Mouse (Mus musculus): ENCODE results near the gene Castor1. TPM values are rescaled to one million over a fixed set of nuclear protein-coding genes. Genes with fewer than 3 reads are reported as not detected.

The Castor1 gene
- total and polyA plus RNA-seq, 3 experiments = 4.7 to 23.7 (median 13.0) TPM

DNA sequence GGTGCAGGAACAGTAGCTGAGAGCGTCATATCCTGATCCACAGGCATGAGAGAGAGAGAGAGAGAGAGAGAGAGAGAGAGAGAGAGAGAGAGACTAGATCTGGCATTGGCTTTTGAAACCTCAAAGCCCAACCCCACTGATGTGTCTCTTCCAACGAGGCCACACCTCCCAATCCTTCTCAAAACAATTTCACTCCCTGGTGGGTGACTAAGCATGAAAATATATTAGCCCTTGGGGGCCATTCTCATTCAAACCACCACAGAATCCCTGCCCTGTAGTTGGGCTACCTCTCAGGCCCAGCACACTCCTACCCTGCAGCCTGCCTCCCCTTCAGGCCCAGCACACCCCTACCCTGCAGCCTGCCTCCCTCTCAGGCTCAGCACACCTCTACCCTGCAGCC, 34.9 kb downstream of the Castor1 start:
- in situ Hi-C loops (cut with MboI; ENCODE audit: low pct_ligation_motif_present, low pct_unique_long_range_greater_than_20kb, low sequenced_read_pairs) (loop anchor here (25.0 kb wide), 1 partner anchor 584 kb away; the partner anchor contains the start of gene Nf2), dilution Hi-C loops (cut with MboI; ENCODE audit: extremely low pct_ligation_motif_present, extremely low pct_unique_long_range_greater_than_20kb, low sequenced_read_pairs) (no loop called here)
- Histone ChIP-seq H3K4me3 (replicated peaks in 1 of 3; ENCODE audit: low read depth in 2 of 3, low read length in 2 of 3, poor library complexity in 1 of 3) (no peak overlapping the region), H3K9me3 (replicated peaks; ENCODE audit: low read length) (peaks cover 3% of the 10 kb centered on the region), H3K4me2 (ENCODE audit: insufficient read depth, low read depth, poor library complexity, severe bottlenecking) (no peak overlapping the region), H3K4me1 (ENCODE audit: control insufficient read depth in 1 of 2, insufficient read depth in 2 of 2) (peaks cover 15 to 39% of the 10 kb centered on the region in 2 experiments), H3K27ac (ENCODE audit: insufficient read depth, low read depth) (no peak overlapping the region), H3K79me2 (replicated peaks; ENCODE audit: control insufficient read depth, extremely low read depth, insufficient read depth, poor library complexity, severe bottlenecking) (no peaks in the 10 kb centered on the region), H3K27me3 (replicated peaks) (no peaks in the 10 kb centered on the region), H3K36me3 (replicated peaks in 1 of 2; ENCODE audit: control insufficient read depth in 1 of 2, insufficient read depth in 1 of 2, low read length in 1 of 2) (no peaks in the 10 kb centered on the region), H3K9ac (ENCODE audit: insufficient read depth, low read depth) (no peak overlapping the region)
- TF ChIP-seq POLR2AphosphoS2 (IDR thresholded peaks at IDR 0.05; ENCODE audit: low read depth, low read length) (no peak), BHLHE40 (IDR thresholded peaks at IDR 0.05; ENCODE audit: low read depth, low read length) (no peak), MAFK (IDR thresholded peaks at IDR 0.05; ENCODE audit: insufficient replicate concordance, low read length) (no peak), PAX5 (IDR thresholded peaks at IDR 0.05; ENCODE audit: low read length) (no peak), JUN (IDR thresholded peaks at IDR 0.05; ENCODE audit: insufficient read depth, low read depth, low read length) (no peak), SIN3A (IDR thresholded peaks at IDR 0.05; ENCODE audit: low read length) (no peak), EP300 (IDR thresholded peaks at IDR 0.05; ENCODE audit: low read length) (no peak), GABPA (IDR thresholded peaks at IDR 0.05; ENCODE audit: insufficient replicate concordance, low read depth, low read length) (no peak), MYC (IDR thresholded peaks at IDR 0.05; ENCODE audit: low read depth, low read length) (no peak), ZNF384 (IDR thresholded peaks at IDR 0.05; ENCODE audit: low read depth, low read length) (no peak), NRF1 (IDR thresholded peaks at IDR 0.05; ENCODE audit: low read depth, low read length) (no peak)
- no peak for DNase-seq (ENCODE audit: extremely low read depth)

DNA sequence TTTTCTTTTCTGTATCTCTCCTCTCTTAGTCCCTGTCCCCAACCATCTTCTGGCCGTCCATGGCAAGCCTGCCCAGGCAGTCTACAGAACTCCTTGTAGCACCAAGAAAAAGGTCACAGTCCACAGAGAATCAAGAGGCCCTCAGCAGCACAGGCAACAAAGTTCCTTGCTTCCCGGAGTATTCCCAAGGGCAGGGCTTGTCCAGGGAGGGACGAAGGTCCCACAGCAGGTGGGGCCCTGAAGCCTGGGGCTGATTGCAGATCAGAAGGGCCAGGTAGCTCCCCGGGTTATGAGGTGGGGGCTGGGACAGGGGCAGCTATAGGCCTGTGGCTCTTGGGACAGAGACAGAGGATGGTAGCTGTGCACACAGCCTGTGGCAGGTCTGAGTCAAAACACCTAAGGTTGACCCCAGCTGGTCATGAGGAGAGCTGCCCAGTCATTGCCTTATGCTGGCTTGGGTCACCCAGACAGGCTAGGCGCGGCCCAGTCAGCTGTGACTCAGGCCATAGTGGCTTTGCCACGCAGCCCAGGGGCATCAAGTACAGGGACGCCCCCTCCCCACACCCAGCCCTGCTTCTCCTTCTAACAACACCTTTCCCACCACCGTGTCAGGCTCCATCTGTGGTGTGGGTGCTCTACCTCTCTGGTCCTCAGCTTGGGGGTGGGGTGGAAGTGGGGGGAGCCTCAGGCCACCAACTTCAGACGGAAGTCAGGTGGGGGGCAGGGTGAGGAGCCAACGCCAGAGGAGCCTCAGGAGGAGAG, 39.0 kb downstream of the Castor1 start, which contains the start of gene Lif:
Gene Lif (plus strand): TSS at position 712 of the 762 bp plus-strand sequence.
- dilution Hi-C loops (cut with MboI; ENCODE audit: extremely low pct_ligation_motif_present, extremely low pct_unique_long_range_greater_than_20kb, low sequenced_read_pairs) = no loop called here
- H3K27me3 ChIP-seq (replicated peaks) = no peaks in the 10 kb centered on the region
- no peak within 1 kb of the TSS for H3K4me2 ChIP-seq (ENCODE audit: insufficient read depth, low read depth, poor library complexity, severe bottlenecking)
- no peak within 1 kb of the TSS for H3K4me3 ChIP-seq (replicated peaks in 1 of 3; ENCODE audit: low read depth in 2 of 3, low read length in 2 of 3, poor library complexity in 1 of 3)
- no peak for TF ChIP-seq USF2 (conservative IDR thresholded peaks at IDR 0.05; ENCODE audit: low read depth, low read length)
- no peak for TF ChIP-seq POLR2AphosphoS2 (IDR thresholded peaks at IDR 0.05; ENCODE audit: low read depth, low read length)
- TF ChIP-seq IRF4 (IDR thresholded peaks at IDR 0.05; ENCODE audit: low read depth, low read length) = no peak
- no peak for TF ChIP-seq TCF12 (IDR thresholded peaks at IDR 0.05; ENCODE audit: low read depth, low read length)
- TF ChIP-seq SMC3 (IDR thresholded peaks at IDR 0.05; ENCODE audit: low read depth, low read length) = peak; percentile 17
- TF ChIP-seq CTCF (conservative IDR thresholded peaks at IDR 0.05 in 1 of 2, IDR thresholded peaks at IDR 0.05 in 1 of 2; ENCODE audit: low read depth in 2 of 2, low read length in 2 of 2) = no peak; a peak in 1 of 4 replicates
- TF ChIP-seq MAZ (IDR thresholded peaks at IDR 0.05; ENCODE audit: low read depth, low read length) = no peak
- in situ Hi-C loops (cut with MboI; ENCODE audit: low pct_ligation_motif_present, low pct_unique_long_range_greater_than_20kb, low sequenced_read_pairs) = loop anchor here (5.0 to 25.0 kb wide), 3 partner anchors 35 to 580 kb away; partner anchors contain the start of gene Nf2
- H3K79me2 ChIP-seq (replicated peaks; ENCODE audit: control insufficient read depth, extremely low read depth, insufficient read depth, poor library complexity, severe bottlenecking) = no peaks in the 10 kb centered on the region
- H3K9me3 ChIP-seq (replicated peaks; ENCODE audit: low read length) = no peaks in the 10 kb centered on the region
- H3K9ac ChIP-seq (ENCODE audit: insufficient read depth, low read depth) = no peak within 1 kb of the TSS
- no peak within 1 kb of the TSS for H3K27ac ChIP-seq (ENCODE audit: insufficient read depth, low read depth)
- DNase-seq (ENCODE audit: extremely low read depth) = no peak
- H3K4me1 ChIP-seq (ENCODE audit: control insufficient read depth in 1 of 2, insufficient read depth in 2 of 2) = peaks cover 19 to 43% of the 10 kb centered on the region in 2 experiments
- no peaks in the 10 kb centered on the region for H3K36me3 ChIP-seq (replicated peaks in 1 of 2; ENCODE audit: control insufficient read depth in 1 of 2, insufficient read depth in 1 of 2, low read length in 1 of 2)
